Mouse (Mus musculus) lung, postnatal 25 days (tissue): ENCODE results near the gene Gm20458.

Experiments
- DNase-seq: peaks from one replicate; pipeline ENCODE4 v3.0.0; 2022; ENCODE audit warnings: low spot score

Gm20458 gene

GRCm38 (mm10) chr2:164460745-164461551, at the start of gene Gm20458:
Gm20458 (plus strand) TSS chr2:164460967.
- peak; percentile 99 for DNase-seq

GRCm38 (mm10) chr2:164414167-164414566, 46.6 kb upstream of the Gm20458 start:
- no peak for DNase-seq

- no peak for DNase-seq
These were observed 46.2 kb upstream of the Gm20458 start for GRCm38 (mm10) chr2:164414581-164414980.

- no peak for DNase-seq
These were observed 43.6 kb upstream of the Gm20458 start for GRCm38 (mm10) chr2:164417198-164417597.

- DNase-seq: no peak
These were observed 42.4 kb upstream of the Gm20458 start for GRCm38 (mm10) chr2:164418308-164418875.

GRCm38 (mm10) chr2:164419489-164419888, 41.3 kb upstream of the Gm20458 start:
- no peak for DNase-seq

GRCm38 (mm10) chr2:164421306-164421705, 39.5 kb upstream of the Gm20458 start:
- DNase-seq: no peak

- no peak for DNase-seq
These were observed 38.8 kb upstream of the Gm20458 start for GRCm38 (mm10) chr2:164421979-164422378.

- DNase-seq: no peak
These were observed 37.9 kb upstream of the Gm20458 start for GRCm38 (mm10) chr2:164422675-164423393.

GRCm38 (mm10) chr2:164423464-164423863, 37.3 kb upstream of the Gm20458 start:
- no peak for DNase-seq

GRCm38 (mm10) chr2:164424406-164424805, 36.4 kb upstream of the Gm20458 start:
- no peak for DNase-seq

- no peak for DNase-seq
These were observed 35.4 kb upstream of the Gm20458 start for GRCm38 (mm10) chr2:164425401-164425800.

GRCm38 (mm10) chr2:164426121-164426520, 34.6 kb upstream of the Gm20458 start:
- no peak for DNase-seq

- no peak for DNase-seq
These were observed 33.8 kb upstream of the Gm20458 start for GRCm38 (mm10) chr2:164426952-164427351.

GRCm38 (mm10) chr2:164428451-164428850, 32.3 kb upstream of the Gm20458 start:
- no peak for DNase-seq

GRCm38 (mm10) chr2:164429881-164430615, 30.7 kb upstream of the Gm20458 start:
- no peak for DNase-seq

- no peak for DNase-seq
These were observed 30.1 kb upstream of the Gm20458 start for GRCm38 (mm10) chr2:164430697-164431096.

- peak; percentile 67 for DNase-seq
These were observed 28.9 kb upstream of the Gm20458 start for GRCm38 (mm10) chr2:164431676-164432465.

- peak; percentile 44 for DNase-seq
These were observed 28.1 kb upstream of the Gm20458 start for GRCm38 (mm10) chr2:164432541-164433191.

- no peak for DNase-seq
These were observed 27.4 kb upstream of the Gm20458 start for GRCm38 (mm10) chr2:164433278-164433895.
